Mouse (Mus musculus) midbrain, embryonic 15.5 days (tissue): ENCODE measurements around the gene Igfbp5. TPM values are rescaled to one million over a fixed set of nuclear protein-coding genes. Genes with fewer than 3 reads are reported as not detected.

ENCODE experiments used
- ATAC-seq: fragments of 200-750 bp; cut with Nextera tagmentation; replicated peaks from 2 replicates; pipeline ENCODE4 v1.8.0; 2017; ENCODE audit warnings: moderate TSS enrichment
- H3K27ac ChIP-seq: fragments of 300-500 bp; sonication (generic); 2 replicates; pipeline ENCODE4 v1.5.1; 2015; ENCODE audit warnings: mild to moderate bottlenecking, inconsistent platforms
- H3K27me3 ChIP-seq: fragments of 300-500 bp; sonication (generic); replicated peaks from 2 replicates; pipeline ENCODE4 v1.6.1; 2015; ENCODE audit warnings: inconsistent platforms
- H3K36me3 ChIP-seq: fragments of 300-500 bp; sonication (generic); replicated peaks from 2 replicates; pipeline ENCODE4 v1.6.1; 2015; ENCODE audit warnings: inconsistent platforms
- H3K4me1 ChIP-seq: fragments of 300-500 bp; sonication (generic); 2 replicates; pipeline ENCODE4 v1.6.1; 2015; ENCODE audit warnings: inconsistent platforms
- H3K4me2 ChIP-seq: fragments of 300-500 bp; sonication (generic); 2 replicates; pipeline ENCODE4 v1.6.1; 2015; ENCODE audit warnings: inconsistent platforms, mild to moderate bottlenecking, moderate library complexity
- H3K4me3 ChIP-seq: fragments of 300-500 bp; sonication (generic); 2 replicates; pipeline ENCODE4 v1.5.1; 2015; ENCODE audit warnings: mild to moderate bottlenecking, inconsistent platforms
- H3K9ac ChIP-seq: fragments of 300-500 bp; sonication (generic); 2 replicates; pipeline ENCODE4 v1.6.1; 2015; ENCODE audit warnings: mild to moderate bottlenecking, inconsistent platforms
- H3K9me3 ChIP-seq: fragments of 300-500 bp; sonication (generic); 2 replicates; pipeline ENCODE4 v1.6.1; 2016; ENCODE audit warnings: inconsistent platforms
- WGBS: fragments of 180-500 bp; shearing (Covaris S2); methylation state at CpG from one replicate; pipeline ENCODE4 v1.1.7; 2015; ENCODE audit warnings: mixed read lengths; 5-methylcytosine and 5-hydroxymethylcytosine counted together
- polyA plus RNA-seq: library from polyadenylated mRNA; unstranded; fragments of >200 nt; fragmentation: Nextera tagmentation; extraction: Ambion mirVana; gene quantifications from 2 replicates; pipeline ENCODE4 v1.2.1, GENCODE M21; 2015

Gene Igfbp5
- polyA plus RNA-seq, 1 experiment from 2014 or later = 39.6 TPM

DNA sequence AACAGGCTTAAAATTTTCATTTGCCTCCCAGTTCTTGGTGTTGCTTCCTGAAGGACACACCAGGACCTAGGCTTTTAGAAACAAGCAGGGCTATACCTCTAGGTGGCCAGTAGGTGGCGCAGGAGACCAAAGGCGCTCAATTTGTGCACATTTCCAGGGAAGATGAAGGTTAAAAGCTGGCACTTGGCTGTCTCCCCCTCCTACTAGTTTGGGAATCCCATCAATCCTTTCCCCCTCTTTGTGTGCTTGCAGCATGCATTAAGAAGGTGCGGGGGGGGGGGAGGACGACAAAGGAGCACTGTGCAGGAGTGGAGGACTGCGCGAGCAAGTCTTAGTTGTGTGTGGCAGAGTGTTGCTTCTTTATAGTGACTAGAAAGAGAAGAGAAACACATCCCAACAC lies 8.8 kb downstream of the Igfbp5 start:
- Histone ChIP-seq H3K4me1 (peaks cover 26% of the 10 kb centered on the region), H3K4me2 (no peak overlapping the region), H3K9ac (no peak overlapping the region), H3K27me3 (no peaks in the 10 kb centered on the region), H3K27ac (no peak overlapping the region; the same call in 1 of the 2 replicates), H3K9me3 (no peaks in the 10 kb centered on the region), H3K36me3 (no peaks in the 10 kb centered on the region), H3K4me3 (no peak overlapping the region)
- 14% methylated on average over 6 of the region's 6 CpGs for WGBS
- ATAC-seq = peak; percentile 43

DNA sequence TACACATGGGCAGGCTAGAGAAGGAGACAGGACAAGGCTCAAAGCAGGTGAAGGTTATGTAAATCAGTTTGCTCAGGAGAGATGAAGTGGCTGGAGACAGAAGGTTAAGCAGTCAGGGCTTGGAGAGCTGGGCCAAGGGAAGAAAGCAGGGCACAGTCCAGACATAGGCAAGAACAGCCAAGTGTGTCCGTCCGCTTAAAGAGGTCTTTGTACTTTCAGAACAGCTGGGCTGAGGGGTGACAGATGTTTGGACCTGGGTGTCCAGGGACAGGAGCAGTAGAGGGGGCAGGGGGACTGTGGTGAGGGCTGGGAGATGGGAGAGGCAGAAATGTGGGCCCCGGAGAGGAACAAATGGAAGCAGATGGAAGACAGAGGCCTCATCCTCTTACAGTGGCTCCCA lies 10.4 kb downstream of the Igfbp5 start:
- Histone ChIP-seq H3K4me2 (no peak overlapping the region), H3K4me1 (peaks cover 14% of the 10 kb centered on the region), H3K27ac (no peak overlapping the region), H3K9ac (no peak overlapping the region), H3K27me3 (no peaks in the 10 kb centered on the region), H3K9me3 (no peaks in the 10 kb centered on the region), H3K36me3 (no peaks in the 10 kb centered on the region), H3K4me3 (no peak overlapping the region)
- ATAC-seq = no peak
- 81% methylated on average over 3 of the region's 3 CpGs for WGBS

DNA sequence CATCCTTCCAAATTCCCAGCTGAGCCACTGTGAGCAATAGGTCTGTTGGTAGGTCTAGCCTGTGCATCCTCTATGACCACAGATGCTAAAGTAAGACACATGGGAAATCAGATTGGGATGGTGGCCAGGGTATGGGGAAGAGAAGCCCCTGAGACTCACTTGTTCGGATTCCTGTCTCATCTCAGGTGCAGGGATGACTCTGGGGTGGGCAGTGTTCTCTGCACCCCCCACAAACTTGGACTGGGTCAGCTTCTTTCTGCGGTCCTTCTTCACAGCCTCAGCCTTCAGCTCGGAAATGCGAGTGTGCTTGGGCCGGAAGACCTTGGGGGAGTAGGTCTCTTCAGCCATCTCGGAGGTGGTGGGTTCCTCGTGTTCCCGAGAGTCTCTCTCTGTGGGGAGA lies 11.0 kb downstream of the Igfbp5 start:
- Histone ChIP-seq H3K9ac (no peak overlapping the region), H3K4me3 (no peak overlapping the region), H3K4me2 (no peak overlapping the region), H3K4me1 (peaks cover 20% of the 10 kb centered on the region), H3K36me3 (no peaks in the 10 kb centered on the region), H3K27me3 (no peaks in the 10 kb centered on the region), H3K9me3 (no peaks in the 10 kb centered on the region), H3K27ac (no peak overlapping the region)
- no peak for ATAC-seq
- 90% methylated on average over 8 of the region's 8 CpGs for WGBS

DNA sequence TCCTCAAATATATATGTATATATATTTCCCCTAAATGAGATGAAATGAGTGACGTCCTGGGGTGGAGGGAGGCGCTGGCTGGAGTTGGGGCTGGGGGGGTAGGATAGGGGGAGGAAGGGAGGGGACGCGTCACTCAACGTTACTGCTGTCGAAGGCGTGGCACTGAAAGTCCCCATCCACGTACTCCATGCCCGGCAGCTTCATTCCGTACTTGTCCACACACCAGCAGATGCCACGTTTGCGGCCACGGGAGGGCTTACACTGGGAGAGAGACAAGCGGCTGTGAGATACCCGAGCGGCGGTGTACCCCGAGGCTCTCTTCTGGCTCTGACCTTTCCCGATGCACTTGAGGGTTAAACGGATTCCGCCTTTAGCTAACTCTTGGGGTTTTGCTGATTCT lies 12.4 kb downstream of the Igfbp5 start:
- ATAC-seq = no peak
- H3K4me3 ChIP-seq = no peak overlapping the region
- H3K9ac ChIP-seq = no peak overlapping the region
- peaks cover 20% of the 10 kb centered on the region for H3K4me1 ChIP-seq
- no peak overlapping the region for H3K4me2 ChIP-seq
- no peak overlapping the region for H3K27ac ChIP-seq
- no peaks in the 10 kb centered on the region for H3K9me3 ChIP-seq
- no peaks in the 10 kb centered on the region for H3K27me3 ChIP-seq
- 94% methylated on average over 21 of the region's 21 CpGs for WGBS
- H3K36me3 ChIP-seq = no peaks in the 10 kb centered on the region

DNA sequence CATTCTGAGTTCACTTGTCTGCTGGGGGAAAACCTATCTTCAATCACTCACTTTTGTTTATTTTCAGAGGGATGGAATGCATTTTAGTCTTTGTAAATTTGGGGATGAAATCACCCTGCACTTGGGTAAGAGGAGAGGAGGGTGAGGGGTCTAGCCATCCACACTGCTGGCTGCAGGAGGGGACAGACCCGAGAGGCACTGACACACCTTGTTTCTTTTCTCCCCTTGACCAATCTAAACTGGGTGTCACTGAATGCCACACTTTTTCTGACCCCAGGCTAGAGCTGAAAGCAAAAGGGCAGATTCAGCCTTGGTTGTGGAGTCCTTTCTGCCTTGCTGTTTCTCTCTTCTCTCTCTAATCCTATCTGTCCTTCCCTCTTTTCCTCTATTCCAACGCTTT lies 13.0 kb downstream of the Igfbp5 start:
- H3K27ac ChIP-seq = no peak overlapping the region
- no peak overlapping the region for H3K4me2 ChIP-seq
- no peaks in the 10 kb centered on the region for H3K9me3 ChIP-seq
- H3K27me3 ChIP-seq = no peaks in the 10 kb centered on the region
- no peak overlapping the region for H3K9ac ChIP-seq
- WGBS = 86% methylated on average over 2 of the region's 2 CpGs
- H3K36me3 ChIP-seq = no peaks in the 10 kb centered on the region
- no peak for ATAC-seq
- no peak overlapping the region for H3K4me3 ChIP-seq
- peaks cover 20% of the 10 kb centered on the region for H3K4me1 ChIP-seq

DNA sequence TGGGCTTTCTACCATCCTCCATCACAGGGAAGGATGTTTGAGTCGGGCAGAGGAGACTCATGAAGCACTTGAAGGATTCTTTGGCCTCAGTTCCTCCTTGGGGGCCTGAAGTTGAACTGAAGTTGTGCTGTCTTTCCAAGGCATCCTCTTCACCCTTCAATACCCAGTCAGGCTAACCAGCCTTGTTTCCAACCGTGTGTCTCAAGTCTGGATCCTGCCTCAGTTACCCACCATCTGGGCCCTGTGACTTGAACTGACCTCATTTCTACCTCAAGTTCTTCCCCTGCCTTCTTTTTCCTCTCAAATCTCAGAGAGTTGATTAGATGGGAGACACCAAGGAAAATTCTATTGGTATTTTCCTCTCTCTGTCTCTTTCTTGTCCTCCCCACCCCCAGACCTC lies 14.2 kb downstream of the Igfbp5 start:
- Histone ChIP-seq H3K4me2 (no peak overlapping the region), H3K27ac (no peak overlapping the region), H3K4me3 (no peak overlapping the region), H3K4me1 (peaks cover 11% of the 10 kb centered on the region), H3K36me3 (no peaks in the 10 kb centered on the region), H3K9ac (no peak overlapping the region), H3K27me3 (no peaks in the 10 kb centered on the region), H3K9me3 (no peaks in the 10 kb centered on the region)
- 92% methylated on average over 2 of the region's 2 CpGs for WGBS
- no peak for ATAC-seq

DNA sequence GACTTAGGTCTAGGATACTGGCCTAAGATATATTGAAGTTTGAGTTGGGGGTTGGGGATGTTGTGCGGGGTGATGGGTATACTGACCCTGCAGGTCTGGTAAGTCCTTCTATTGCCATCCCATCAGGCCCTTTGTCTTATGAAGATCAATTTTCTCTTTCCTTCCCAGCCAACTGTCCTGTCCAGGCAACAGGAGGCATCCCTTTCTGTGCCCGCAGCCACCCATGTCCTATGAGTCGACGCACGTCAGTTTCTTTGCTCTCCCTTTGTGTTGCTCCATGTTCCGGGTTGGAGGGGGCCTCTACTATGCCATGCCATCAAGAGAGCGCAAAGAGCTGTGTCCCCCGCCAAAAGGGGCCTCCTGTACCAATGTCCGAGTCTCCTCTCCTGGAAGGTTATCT lies 14.7 kb downstream of the Igfbp5 start:
- no peaks in the 10 kb centered on the region for H3K27me3 ChIP-seq
- 90% methylated on average over 9 of the region's 9 CpGs for WGBS

DNA sequence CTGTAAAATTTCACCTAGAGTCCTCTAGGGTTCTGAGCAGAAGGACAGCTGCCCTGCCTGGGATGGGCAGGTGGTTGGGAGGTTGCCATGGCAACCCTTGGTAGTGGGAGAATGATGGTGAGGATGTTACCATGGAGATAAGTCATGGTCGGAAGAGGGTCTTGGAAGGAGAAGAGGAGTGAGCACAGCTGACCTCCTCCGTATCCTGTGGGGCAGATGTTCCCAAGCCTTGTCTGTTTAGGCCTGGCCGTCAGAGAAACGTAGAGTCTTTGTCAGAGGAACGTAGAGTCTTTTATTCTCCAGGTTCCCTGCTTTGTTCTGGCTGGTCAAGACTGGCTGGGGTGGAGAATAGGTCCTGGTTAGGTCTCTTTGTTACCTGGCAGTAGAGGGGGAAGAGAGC lies 15.8 kb downstream of the Igfbp5 start:
- Histone ChIP-seq H3K4me3 (no peak overlapping the region), H3K9me3 (no peaks in the 10 kb centered on the region), H3K36me3 (no peaks in the 10 kb centered on the region), H3K4me2 (no peak overlapping the region), H3K27me3 (no peaks in the 10 kb centered on the region), H3K9ac (no peak overlapping the region), H3K27ac (peak overlapping the region; percentile 54), H3K4me1 (peaks cover 16% of the 10 kb centered on the region)
- 18% methylated on average over 5 of the region's 5 CpGs for WGBS
- ATAC-seq = peak; percentile 83

More for the DNA sequence above, 14.7 kb downstream of the Igfbp5 start:
- Histone ChIP-seq H3K9ac (no peak overlapping the region), H3K9me3 (no peaks in the 10 kb centered on the region), H3K4me2 (no peak overlapping the region), H3K36me3 (no peaks in the 10 kb centered on the region), H3K4me3 (no peak overlapping the region), H3K4me1 (peaks cover 11% of the 10 kb centered on the region), H3K27ac (no peak overlapping the region)
- ATAC-seq = no peak

DNA sequence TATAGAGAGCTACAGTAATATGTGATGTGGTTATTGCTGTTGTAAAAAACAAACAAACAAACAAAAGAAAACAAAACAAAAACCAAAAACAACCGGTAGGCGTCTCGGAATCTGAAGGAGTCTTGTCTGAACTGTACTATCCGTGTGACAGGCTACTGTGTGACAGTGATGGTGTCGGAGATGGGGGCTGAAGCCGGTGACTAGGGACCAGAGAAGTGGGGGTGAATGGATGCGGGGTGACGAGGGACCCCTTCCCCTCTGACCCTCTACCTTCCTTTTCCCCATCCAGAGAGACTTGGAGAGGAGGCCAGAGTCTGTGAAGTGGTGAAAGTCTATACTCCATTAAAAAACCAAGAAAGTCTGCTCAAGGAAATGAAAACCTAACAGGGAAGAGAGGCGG lies 16.4 kb downstream of the Igfbp5 start:
- Histone ChIP-seq H3K4me1 (peaks cover 16% of the 10 kb centered on the region), H3K9ac (no peak overlapping the region), H3K27ac (0 out of 2 replicates have a peak overlapping the region, but pooled peaks have one; percentile 54), H3K4me3 (no peak overlapping the region), H3K36me3 (no peaks in the 10 kb centered on the region), H3K27me3 (no peaks in the 10 kb centered on the region), H3K9me3 (no peaks in the 10 kb centered on the region), H3K4me2 (no peak overlapping the region)
- 0 out of 2 replicates have a peak, but pooled peaks have one; percentile 8 for ATAC-seq
- WGBS = 87% methylated on average over 9 of the region's 9 CpGs

DNA sequence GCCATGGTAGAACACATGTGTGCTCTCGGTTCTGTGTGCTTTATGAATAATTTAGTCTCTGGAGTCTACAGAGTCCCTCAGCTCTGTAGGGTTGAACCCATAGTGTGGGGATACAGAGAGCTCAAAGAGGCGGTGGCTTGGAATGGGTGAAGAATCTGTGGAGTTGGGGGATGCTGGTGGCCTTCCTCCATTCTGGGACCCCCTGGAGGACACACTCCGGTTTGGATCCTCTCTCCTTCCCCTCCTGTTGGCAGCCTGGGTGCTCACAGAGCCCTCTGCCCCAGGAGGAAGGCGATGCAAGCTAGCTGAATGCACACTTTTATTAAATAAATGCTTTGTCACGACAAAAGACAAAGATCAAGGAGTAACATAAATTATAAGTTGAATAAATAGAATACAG lies 17.1 kb downstream of the Igfbp5 start:
- Histone ChIP-seq H3K36me3 (no peaks in the 10 kb centered on the region), H3K27me3 (no peaks in the 10 kb centered on the region)

DNA sequence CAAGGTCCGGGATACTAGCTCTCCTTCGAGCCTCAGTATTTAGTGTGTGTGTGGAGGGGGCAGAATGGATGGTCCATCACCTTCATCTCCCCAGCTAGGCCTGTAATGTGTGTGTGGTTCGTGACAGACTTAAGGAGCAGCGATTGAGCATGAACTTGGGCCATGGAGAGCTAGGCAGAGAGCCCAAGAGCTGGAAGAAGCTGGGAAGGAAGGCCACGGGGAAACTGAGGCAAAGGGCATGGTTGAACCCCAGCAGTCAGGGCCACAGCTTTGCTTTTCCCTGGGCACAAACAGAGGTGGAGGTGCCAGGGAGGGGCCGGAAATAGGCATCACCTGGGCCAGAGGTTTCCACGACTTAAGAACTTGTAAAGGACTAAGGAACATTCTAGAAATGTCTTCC lies 17.5 kb downstream of the Igfbp5 start:
- 90% methylated on average over 7 of the region's 7 CpGs for WGBS
- H3K4me1 ChIP-seq = peaks cover 16% of the 10 kb centered on the region
- ATAC-seq = no peak
- no peaks in the 10 kb centered on the region for H3K9me3 ChIP-seq
- H3K36me3 ChIP-seq = no peaks in the 10 kb centered on the region
- H3K4me3 ChIP-seq = no peak overlapping the region
- no peak overlapping the region for H3K27ac ChIP-seq
- no peak overlapping the region for H3K4me2 ChIP-seq
- H3K9ac ChIP-seq = no peak overlapping the region
- H3K27me3 ChIP-seq = no peaks in the 10 kb centered on the region

More for the DNA sequence above, 17.1 kb downstream of the Igfbp5 start:
- 68% methylated on average over 5 of the region's 5 CpGs for WGBS
- no peak overlapping the region for H3K4me3 ChIP-seq
- H3K9me3 ChIP-seq = no peaks in the 10 kb centered on the region
- H3K4me2 ChIP-seq = no peak overlapping the region
- no peak for ATAC-seq
- peaks cover 16% of the 10 kb centered on the region for H3K4me1 ChIP-seq
- H3K27ac ChIP-seq = no peak overlapping the region
- no peak overlapping the region for H3K9ac ChIP-seq

DNA sequence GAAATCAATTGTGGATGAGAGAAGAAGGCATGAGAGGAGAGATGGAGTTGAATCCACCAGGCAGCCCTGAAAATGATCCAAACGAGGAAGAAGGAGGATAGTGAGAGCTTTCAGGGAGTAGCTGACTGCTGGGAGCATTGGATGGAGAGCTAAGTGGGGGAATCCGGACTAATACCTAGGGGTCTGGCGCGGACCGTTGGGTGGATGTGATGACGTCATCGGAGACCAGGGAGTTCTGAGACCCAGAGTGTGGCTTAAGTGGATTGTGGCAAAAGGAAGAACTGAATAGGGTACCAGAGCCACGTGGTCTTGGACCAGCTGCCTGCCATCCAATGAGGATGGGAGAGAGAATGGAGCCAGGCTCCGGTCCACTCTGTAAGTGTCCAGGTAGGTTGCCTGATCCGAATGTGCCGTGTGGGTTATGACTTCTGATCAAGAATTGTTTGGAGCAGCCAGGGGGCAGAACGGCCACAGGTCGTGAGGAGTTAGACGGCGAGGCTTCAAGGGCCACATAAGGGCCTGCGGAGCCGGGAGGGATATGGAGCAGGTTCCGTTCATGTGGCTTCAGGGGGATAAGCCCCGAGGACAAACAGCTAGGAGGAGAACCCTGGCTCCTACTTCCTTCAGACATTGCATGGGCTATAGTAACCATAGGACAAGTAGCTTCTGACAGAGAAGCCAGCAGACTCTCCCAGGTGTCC lies 18.3 kb downstream of the Igfbp5 start:
- H3K9ac ChIP-seq = no peak overlapping the region
- no peak overlapping the region for H3K4me2 ChIP-seq
- WGBS = 86% methylated on average over 19 of the region's 19 CpGs
- H3K36me3 ChIP-seq = peaks cover 6% of the 10 kb centered on the region; the same call in 1 of the 2 replicates
- no peak for ATAC-seq
- H3K9me3 ChIP-seq = no peaks in the 10 kb centered on the region
- H3K4me1 ChIP-seq = peaks cover 16% of the 10 kb centered on the region
- H3K27me3 ChIP-seq = no peaks in the 10 kb centered on the region
- H3K27ac ChIP-seq = no peak overlapping the region
- no peak overlapping the region for H3K4me3 ChIP-seq

DNA sequence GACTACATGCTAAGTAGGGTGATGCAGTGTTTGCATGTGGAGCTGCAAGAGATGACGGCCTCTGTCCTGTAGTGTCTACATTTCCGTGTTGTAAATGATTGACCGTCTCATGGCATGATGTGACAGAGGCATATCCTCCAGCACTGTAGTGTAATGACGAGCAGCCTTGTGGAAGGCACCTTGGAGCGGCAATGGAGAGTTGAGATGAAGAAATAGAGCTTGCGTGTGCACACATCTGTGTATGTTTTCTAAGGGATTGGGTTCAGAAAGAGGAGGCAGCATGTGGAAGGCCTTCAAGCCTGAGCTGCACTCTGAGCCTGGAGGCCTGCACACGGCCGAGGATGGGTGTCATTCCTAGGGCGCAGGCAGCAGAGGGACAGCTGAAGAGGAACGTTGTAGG lies 19.0 kb downstream of the Igfbp5 start:
- no peak overlapping the region for H3K4me2 ChIP-seq
- H3K27me3 ChIP-seq = no peaks in the 10 kb centered on the region
- no peaks in the 10 kb centered on the region for H3K9me3 ChIP-seq
- 87% methylated on average over 10 of the region's 10 CpGs for WGBS
- H3K9ac ChIP-seq = no peak overlapping the region
- H3K4me1 ChIP-seq = peaks cover 16% of the 10 kb centered on the region
- H3K36me3 ChIP-seq = peaks cover 6% of the 10 kb centered on the region; the same call in 1 of the 2 replicates
- no peak for ATAC-seq
- H3K27ac ChIP-seq = no peak overlapping the region
- H3K4me3 ChIP-seq = no peak overlapping the region
